Comparison of ENCODE assay signal across 21 mouse cellular contexts in the genomic region with DNA sequence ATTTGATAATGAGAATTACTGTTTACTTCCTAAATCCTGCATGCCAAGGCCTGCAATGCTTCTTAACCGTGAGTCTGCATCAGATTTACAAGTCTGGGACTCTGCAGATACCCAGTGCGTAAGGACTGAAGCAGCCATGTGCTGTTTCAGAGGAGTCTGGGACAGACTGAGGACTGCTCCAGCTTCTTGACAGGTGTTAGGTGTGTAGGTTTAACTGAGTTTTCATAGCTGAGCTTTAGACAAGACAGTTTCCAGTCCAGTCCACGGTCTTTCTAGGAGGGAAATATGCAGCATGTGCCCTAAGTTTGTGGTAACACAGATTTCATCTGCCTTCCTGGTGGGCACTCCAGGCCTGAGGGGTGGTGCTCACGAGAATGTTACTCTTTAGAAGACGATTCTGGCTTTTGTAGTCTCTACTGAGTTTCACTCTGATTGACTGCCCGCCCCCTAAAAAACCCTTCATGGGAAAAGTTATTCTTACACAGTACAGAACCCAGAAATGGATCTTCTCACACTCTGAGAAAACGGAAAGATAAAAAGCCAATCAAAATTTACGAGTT. TPM values are rescaled to one million over a fixed set of nuclear protein-coding genes. Genes with fewer than 3 reads are reported as not detected.
DNase-seq lines count a peak whose midpoint lies in the region; ATAC-seq lines count a peak whose summit lies in the region.
"Had no signal": no experiment of that assay in that cellular context is flagged by ENCODE, and none has a peak within 500 bp of the region (broad histone marks: within the 10 kb centered on the region; RNA-seq: fewer than 3 reads in every experiment).

No protein-coding gene starts in this region.

- 64% methylated on average over 8 of the region's 8 CpGs for WGBS in kidney, embryonic 15.5 days

- no peak overlapping the region for H3K4me2 ChIP-seq in kidney, embryonic 15.5 days
- H3K4me2 ChIP-seq: hindbrain, embryonic 13.5 days; neural tube, embryonic 12.5 days had no signal

- no peak overlapping the region for H3K4me3 ChIP-seq in kidney, embryonic 15.5 days (replicated peaks)
- H3K4me3 ChIP-seq: heart, adult 2 months; hindbrain, embryonic 13.5 days; neural tube, embryonic 12.5 days had no signal

- no peaks in the 10 kb centered on the region for H3K27me3 ChIP-seq in kidney, embryonic 15.5 days
- H3K27me3 ChIP-seq: hindbrain, embryonic 13.5 days; neural tube, embryonic 12.5 days had no signal

- H3K4me1 ChIP-seq in kidney, embryonic 15.5 days: peaks cover 8% of the 10 kb centered on the region
- H3K4me1 ChIP-seq: hindbrain, embryonic 13.5 days; neural tube, embryonic 12.5 days had no signal

- no peak overlapping the region for H3K9ac ChIP-seq in kidney, embryonic 15.5 days
- H3K9ac ChIP-seq: forebrain, postnatal 0 days; hindbrain, embryonic 13.5 days; neural tube, embryonic 12.5 days had no signal

- no peak for DNase-seq in kidney, postnatal 4 days
- DNase-seq in CD4-positive, CD25-positive, alpha-beta regulatory T cell, adult 2 months (ENCODE audit: low read depth, low spot score): peak; percentile 46
- peak; percentile 64 for DNase-seq in naive thymus-derived CD4-positive, alpha-beta T cell, adult 2 months (ENCODE audit: low read depth)
- no peak for DNase-seq in retina, embryonic 14.5 days (ENCODE audit: low spot score)
- no peak for DNase-seq in adrenal gland, postnatal 25 days
- no peak for DNase-seq in urinary bladder, adult 18-20 months (ENCODE audit: low spot score in 2 of 2)
- DNase-seq: adrenal gland, adult 2 months; cerebellum, postnatal 10 days; embryo, embryonic 11 days; forebrain, postnatal 0 days; kidney, adult 11 months; left cerebral cortex, postnatal 4 days; lung, postnatal 14 days had no signal

- H3K9me3 ChIP-seq in kidney, embryonic 15.5 days (replicated peaks): no peaks in the 10 kb centered on the region
- H3K9me3 ChIP-seq: hindbrain, embryonic 13.5 days had no signal

- ATAC-seq in kidney, embryonic 15.5 days (replicated peaks; ENCODE audit: low FRiP score): no peak
- ATAC-seq in activated CD4-positive, CD25-positive, alpha-beta regulatory T cell, adult 4 months: peak; percentile 3
- ATAC-seq: forebrain, postnatal 0 days had no signal

- H3K27ac ChIP-seq in kidney, embryonic 15.5 days: 0 out of 2 replicates have a peak overlapping the region, but pooled peaks have one; percentile 45
- H3K27ac ChIP-seq: heart, adult 2 months; hindbrain, embryonic 13.5 days; neural tube, embryonic 12.5 days had no signal

- H3K36me3 ChIP-seq in kidney, embryonic 15.5 days: no peaks in the 10 kb centered on the region
- H3K36me3 ChIP-seq: hindbrain, embryonic 13.5 days; neural tube, embryonic 12.5 days had no signal

RNA-seq across cellular contexts. Expression of a gene that starts 17.7 kb away (rescaled TPM):
- 4.1 and 4.9 TPM in 2 replicates for polyA plus RNA-seq in kidney, embryonic 15.5 days (2015; fragmentation: Nextera tagmentation; extraction: Ambion mirVana)
- polyA plus RNA-seq in activated CD4-positive, CD25-positive, alpha-beta regulatory T cell, adult 4 months (2017; shearing (Covaris generic)): 100 to 1,000 TPM; 104 to 118 TPM
- 0.67 and 0.91 TPM in 2 replicates for total RNA-seq in adrenal gland, postnatal 25 days (2021)

RNA-seq across cellular contexts. Expression of a gene that starts 31.7 kb away (rescaled TPM):
- 0.30 and 0.39 TPM in 2 replicates for polyA plus RNA-seq in kidney, embryonic 15.5 days (2015; fragmentation: Nextera tagmentation; extraction: Ambion mirVana)
- polyA plus RNA-seq in activated CD4-positive, CD25-positive, alpha-beta regulatory T cell, adult 4 months (2017; shearing (Covaris generic)): 10 to 100 TPM; 83.8 to 86.0 TPM
- total RNA-seq in adrenal gland, postnatal 25 days (2021): 0.27 TPM in 1 of 2 replicates, not detected in the other
- total RNA-seq: forebrain, postnatal 0 days; gastrocnemius, adult 8-10 months; left cerebral cortex, adult 18-20 months; left cerebral cortex, postnatal 4 days; midbrain, postnatal 0 days had no signal
- polyA plus RNA-seq: forebrain, postnatal 0 days had no signal

Comparison
In these comparisons a context has a peak if more than half of its experiments do, and no peak if none do; other contexts are left out.
1. DNase-seq: peak in CD4-positive, CD25-positive, alpha-beta regulatory T cell, adult 2 months (single experiment) and naive thymus-derived CD4-positive, alpha-beta T cell, adult 2 months (single experiment); none in kidney, postnatal 4 days (0 of 2), retina, embryonic 14.5 days (single experiment), adrenal gland, postnatal 25 days (single experiment) and urinary bladder, adult 18-20 months (0 of 2).
2. RNA of a gene that starts 17.7 kb away (polyA plus RNA-seq): 104 to 118 TPM in activated CD4-positive, CD25-positive, alpha-beta regulatory T cell, adult 4 months; 4.1 to 4.9 TPM in kidney, embryonic 15.5 days; every median in the first group is over 10 times any median in the second.
3. RNA of a gene that starts 31.7 kb away (polyA plus RNA-seq): 83.8 to 86.0 TPM in activated CD4-positive, CD25-positive, alpha-beta regulatory T cell, adult 4 months; 0.30 to 0.39 TPM in kidney, embryonic 15.5 days; every median in the first group is over 10 times any median in the second.